Mouse (Mus musculus): ENCODE measurements at regions not wholly inside any gene's neighbourhood (a gene's known extent, or its start where the extent isn't known, plus 50 kb on each side); places are given as distances from the start of the nearest gene placed in this dataset.

DNA sequence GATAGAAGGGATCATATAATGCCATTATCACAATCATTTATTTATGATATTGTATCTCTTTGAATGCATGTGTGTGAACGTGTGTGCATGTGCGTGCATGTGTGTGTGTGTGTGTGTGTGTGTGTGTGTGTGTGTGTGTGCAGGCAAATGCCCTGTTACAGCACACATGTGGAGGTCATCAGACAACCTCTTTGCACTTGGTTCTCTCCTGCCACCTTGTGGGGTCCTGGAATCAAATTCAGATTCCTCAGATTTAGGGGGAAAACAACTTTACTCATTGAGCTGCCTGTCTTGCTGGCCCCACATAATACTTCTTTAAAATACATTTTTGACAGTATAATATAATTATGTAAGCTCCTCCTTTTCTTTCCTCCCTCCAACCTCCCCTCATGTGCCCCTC lies 195.7 kb upstream of the Zic1 start:
- no peak for TF ChIP-seq CTCF (IDR thresholded peaks at IDR 0.05)
- TF ChIP-seq EP300 (IDR thresholded peaks at IDR 0.05), result no peak

All from lung, postnatal 0 days (tissue).